Mouse (Mus musculus) brain, embryonic 14.5 days (tissue): ENCODE results near the gene Agt. TPM values are rescaled to one million over a fixed set of nuclear protein-coding genes. Genes with fewer than 3 reads are reported as not detected.
A peak's percentile ranks its signal among the peaks of the same experiment; 100 is the strongest.

ENCODE experiments used
- DNase-seq: peaks from one replicate; pipeline ENCODE4 v3.0.0-alpha.2; 2011; ENCODE audit warnings: low read depth
- CTCF ChIP-seq: fragments of 200-500 bp; IDR thresholded peaks from 2 replicates; pipeline ENCODE4 v1.5.1; 2012; ENCODE audit warnings: inconsistent platforms, mild to moderate bottlenecking, moderate library complexity, borderline replicate concordance; ENCODE audit not compliant: insufficient read depth, insufficient read length; ENCODE audit errors: extremely low read depth
- POLR2A ChIP-seq: fragments of 200-500 bp; IDR thresholded peaks from 2 replicates; pipeline ENCODE4 v1.6.1; 2012; ENCODE audit warnings: mild to moderate bottlenecking, inconsistent platforms, borderline replicate concordance; ENCODE audit not compliant: poor library complexity, insufficient read depth, insufficient read length, severe bottlenecking; ENCODE audit errors: extremely low read depth
- polyA plus RNA-seq: library from polyadenylated mRNA; depleted of rRNA; stranded (reverse); fragments of >200 nt; gene quantifications from 2 replicates; pipeline ENCODE4 v1.2.3, GENCODE M21; 2012; rRNA removed

The Agt gene
- polyA plus RNA-seq, 1 experiment = 0.30 TPM

DNA sequence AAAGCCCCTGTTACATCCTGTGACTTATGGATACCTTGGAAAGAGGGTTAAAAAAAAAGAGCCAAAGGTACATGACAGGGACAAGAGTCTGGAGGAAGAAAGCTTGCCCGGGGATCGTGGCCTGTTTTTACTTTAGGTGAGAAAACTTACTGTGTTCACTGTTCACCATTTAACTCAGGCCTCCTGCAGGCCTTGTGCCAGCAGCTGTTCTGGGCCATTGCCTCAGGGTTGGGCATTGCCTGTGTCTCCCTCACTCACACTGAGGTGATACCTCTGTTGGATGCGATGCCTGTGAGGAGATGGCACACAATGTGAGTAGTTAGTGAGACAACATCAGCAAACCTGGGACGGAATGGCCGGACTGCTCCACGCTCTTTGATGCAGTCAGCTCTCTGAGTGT lies 47.6 kb downstream of the Agt start:
- no peak for DNase-seq
- no peak for TF ChIP-seq POLR2A
- no peak for TF ChIP-seq CTCF

DNA sequence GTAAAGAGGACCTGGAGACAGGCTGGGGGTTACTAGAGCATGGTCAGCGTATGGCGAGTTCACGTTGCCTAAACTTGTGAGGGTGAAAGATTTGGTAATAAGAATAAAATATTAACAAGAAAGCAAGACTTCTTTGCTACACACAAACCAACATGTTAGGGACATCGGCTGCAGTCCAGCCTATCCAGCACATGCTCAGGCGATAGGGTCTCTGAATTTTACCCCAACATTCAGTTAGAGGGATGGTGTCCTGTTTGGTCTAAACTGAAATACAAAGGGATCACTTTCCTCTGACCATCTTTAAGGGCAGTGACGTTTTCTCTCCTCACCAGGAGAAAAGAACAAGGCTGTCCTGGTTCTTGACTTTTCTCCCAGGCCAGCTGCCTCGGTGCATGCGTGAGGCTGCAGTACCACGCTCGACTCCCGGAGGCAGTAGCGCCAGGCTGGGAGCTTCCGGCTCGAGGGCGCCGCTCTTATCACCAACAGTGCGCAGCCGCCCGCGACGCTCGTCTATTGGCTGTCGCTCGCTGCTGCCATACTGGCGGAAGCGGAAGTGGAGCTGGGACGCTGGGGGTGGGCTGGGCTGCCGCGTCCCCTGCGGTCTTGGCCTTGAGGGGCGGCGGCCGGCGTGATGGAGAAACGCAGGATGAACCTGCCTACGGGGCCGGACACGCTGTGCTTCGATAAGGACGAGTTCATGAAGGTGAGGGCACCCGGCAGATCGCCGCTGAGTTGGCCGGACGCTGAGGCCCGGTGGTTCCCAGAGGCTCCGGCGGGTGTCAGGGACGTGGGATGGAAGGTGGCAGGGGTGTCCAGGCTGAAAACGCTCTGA lies 49.0 kb downstream of the Agt start, which contains the start of gene Cog2:
Gene Cog2, plus strand, starts transcription at position 519 of the 832 bp plus-strand sequence.
- peak; percentile 99 for DNase-seq
- TF ChIP-seq CTCF = peak; percentile 82
- peak; percentile 75; the same call in 1 of the 2 replicates for TF ChIP-seq POLR2A

DNA sequence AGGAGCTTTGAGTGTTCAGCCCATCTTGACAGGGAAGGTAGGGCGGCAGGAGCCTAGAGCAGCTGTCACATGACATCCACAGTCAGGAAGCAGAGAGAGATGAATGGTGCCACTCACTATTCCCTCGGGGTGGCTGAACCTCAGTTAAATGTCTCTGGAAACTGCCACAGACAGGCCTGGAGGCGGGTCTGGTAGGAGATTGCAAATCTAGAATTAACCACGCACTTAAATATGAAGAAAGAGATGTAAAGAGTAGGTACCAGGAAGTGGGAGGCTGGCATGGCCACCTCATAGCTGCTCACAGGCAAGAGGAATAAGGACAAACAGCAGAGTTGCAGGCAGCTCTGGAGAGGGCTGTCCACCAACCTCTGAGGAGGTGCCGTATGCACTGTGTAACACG lies 52.4 kb downstream of the Agt start:
- TF ChIP-seq POLR2A = no peak
- TF ChIP-seq CTCF = no peak
- DNase-seq = no peak

- DNase-seq = no peak
- TF ChIP-seq CTCF (no peak), POLR2A (no peak)
Measured at GRCm38 (mm10) chr8:124516525-124516924, 53.0 kb downstream of the Agt start.

- TF ChIP-seq CTCF (no peak), POLR2A (no peak)
Measured at GRCm38 (mm10) chr8:124516039-124516438, 53.5 kb downstream of the Agt start.

DNA sequence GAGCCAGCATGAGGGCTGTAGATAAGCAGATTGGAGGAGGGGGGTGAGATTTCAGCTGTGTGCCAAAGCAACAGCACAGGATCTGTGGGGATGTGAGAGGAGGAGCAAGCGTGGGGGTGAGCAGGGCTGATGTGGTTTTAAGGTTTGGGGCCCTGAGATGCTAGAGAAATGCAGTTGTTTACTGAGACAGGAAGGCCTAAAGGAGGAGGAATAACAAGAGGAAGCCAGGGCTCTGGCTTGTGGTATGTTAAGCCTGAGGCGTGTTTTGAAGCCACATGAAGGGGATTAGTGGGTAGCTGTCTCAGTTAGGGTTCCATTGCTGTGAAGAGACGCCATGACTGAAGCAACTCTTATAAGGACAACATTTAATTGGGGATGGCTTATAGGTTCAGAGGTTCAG lies 60.4 kb downstream of the Agt start:
- DNase-seq = no peak
- TF ChIP-seq CTCF = no peak
- no peak for TF ChIP-seq POLR2A

More at GRCm38 (mm10) chr8:124516039-124516438, 53.5 kb downstream of the Agt start:
- no peak for DNase-seq

DNA sequence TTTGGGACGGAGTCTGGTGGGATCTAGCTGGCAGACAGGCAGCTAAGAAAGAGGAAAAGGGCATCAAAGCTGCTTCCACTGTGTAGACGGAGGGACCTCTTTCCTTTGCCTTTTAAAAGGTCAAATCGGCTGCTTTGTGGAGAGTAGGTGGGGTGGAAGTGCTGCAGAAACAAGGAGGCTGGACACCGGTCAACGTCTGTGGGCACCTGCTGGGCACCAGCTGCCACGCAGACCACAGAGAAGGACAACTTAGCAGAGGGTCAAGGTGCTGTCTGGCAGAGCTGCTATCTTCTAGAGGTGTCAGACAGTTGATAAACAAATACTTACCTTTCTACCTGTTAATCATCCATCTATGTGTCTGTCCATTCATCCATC lies 61.2 kb downstream of the Agt start:
- DNase-seq = no peak
- TF ChIP-seq CTCF (no peak), POLR2A (no peak)

- TF ChIP-seq POLR2A = no peak
- no peak for TF ChIP-seq CTCF
- peak; percentile 15 for DNase-seq
Measured at GRCm38 (mm10) chr8:124507572-124508320, 61.8 kb downstream of the Agt start.

Other genes with a start within 250 kb of the Agt start
- gene Pgbd5, start 130.0 kb downstream of the Agt start, polyA plus RNA-seq = 32.1 and 33.4 TPM in 2 replicates
- gene Cog2, start 48.9 kb downstream of the Agt start, polyA plus RNA-seq = 32.1 and 34.1 TPM in 2 replicates
- not detected in 2 replicates for gene Capn9, start 6.4 kb upstream of the Agt start, polyA plus RNA-seq
- 78.7 and 83.1 TPM in 2 replicates for gene 2310022B05Rik, start 93.7 kb upstream of the Agt start, polyA plus RNA-seq
- gene Ttc13, start 152.3 kb upstream of the Agt start, polyA plus RNA-seq = 56.3 and 57.0 TPM in 2 replicates
- 45.7 and 53.7 TPM in 2 replicates for gene Arv1, start 152.4 kb upstream of the Agt start, polyA plus RNA-seq
- gene Fam89a, start 182.1 kb upstream of the Agt start, polyA plus RNA-seq = 0.49 and 0.64 TPM in 2 replicates
- 41.7 and 81.6 TPM in 2 replicates for gene Trim67, start 223.4 kb upstream of the Agt start, polyA plus RNA-seq